Mouse (Mus musculus) left cerebral cortex, postnatal 14 days (tissue): ENCODE data around the gene Nemp1. TPM values are rescaled to one million over a fixed set of nuclear protein-coding genes. Genes with fewer than 3 reads are reported as not detected.
"Not testable (repeated sequence)": the region's sequence is repeated elsewhere in the genome, so short reads cannot be mapped to it uniquely, and the experiment has no call there.

Source experiments
- DNase-seq, 2 experiments: peaks; one replicate each; pipeline ENCODE4 v3.0.0; 2021 to 2022; ENCODE audit warnings: low spot score in 2 of 2, mixed read lengths in 1 of 2
- intact Hi-C: fragments of 180-260 bp; cut with DNase I; formaldehyde crosslinking; loops from one replicate; pipeline ENCODE4 v1.15.1; 2025
- total RNA-seq, 2 experiments: library from RNA; stranded (reverse); gene quantifications; 2 replicates each; pipeline ENCODE4 v1.2.3; 2021

Nemp1 gene
- total RNA-seq, 2 experiments from 2014 or later = 3.9 to 4.6 TPM

DNA sequence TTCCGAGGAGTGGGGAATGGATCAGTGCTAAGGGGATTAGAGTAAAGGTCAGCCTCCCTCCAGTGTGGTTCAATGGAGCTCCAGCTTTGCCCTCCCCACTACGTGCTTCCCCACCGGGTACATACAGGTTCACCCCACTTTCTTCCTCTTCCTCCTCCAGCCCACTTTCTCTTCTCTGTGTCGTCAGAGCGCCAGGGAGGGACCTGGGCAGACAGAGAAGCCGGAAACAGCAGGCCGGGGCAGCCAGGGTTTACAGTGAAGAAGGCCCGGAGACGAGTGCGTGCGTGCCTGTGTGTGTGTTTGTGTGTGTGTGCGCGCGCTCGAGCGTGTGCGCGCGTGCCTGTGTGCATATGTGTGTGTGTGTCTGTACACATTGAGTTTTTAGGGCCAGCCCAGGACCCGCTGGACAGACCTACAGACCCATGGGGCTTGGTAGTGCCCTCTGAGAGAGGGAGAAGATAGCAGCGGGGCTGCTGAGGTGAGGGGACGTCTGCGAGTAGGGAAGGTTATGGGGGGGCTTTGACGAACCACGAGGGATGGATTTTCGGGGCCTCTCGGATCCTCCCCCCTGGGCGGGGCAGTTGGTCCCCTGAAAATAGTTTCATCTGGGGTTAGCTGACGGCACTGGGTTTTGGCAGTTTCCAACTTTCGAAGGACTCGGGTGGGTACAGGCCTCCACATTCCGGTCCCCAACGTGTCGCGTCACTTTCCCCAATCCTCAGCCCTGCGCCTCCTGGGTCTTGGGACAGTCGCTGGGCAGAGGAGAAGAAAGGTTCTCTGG, 23.7 kb upstream of the Nemp1 start, which contains the start of gene Stat6:
Gene Stat6 (plus strand): TSS at position 215 of the 781 bp plus-strand sequence.
- peak in 1 of 2 experiments; percentile 41 for DNase-seq
- intact Hi-C loops = loop anchor here (5.0 kb wide), 1 partner anchor 34 kb away; no protein-coding TSS in a partner anchor

DNA sequence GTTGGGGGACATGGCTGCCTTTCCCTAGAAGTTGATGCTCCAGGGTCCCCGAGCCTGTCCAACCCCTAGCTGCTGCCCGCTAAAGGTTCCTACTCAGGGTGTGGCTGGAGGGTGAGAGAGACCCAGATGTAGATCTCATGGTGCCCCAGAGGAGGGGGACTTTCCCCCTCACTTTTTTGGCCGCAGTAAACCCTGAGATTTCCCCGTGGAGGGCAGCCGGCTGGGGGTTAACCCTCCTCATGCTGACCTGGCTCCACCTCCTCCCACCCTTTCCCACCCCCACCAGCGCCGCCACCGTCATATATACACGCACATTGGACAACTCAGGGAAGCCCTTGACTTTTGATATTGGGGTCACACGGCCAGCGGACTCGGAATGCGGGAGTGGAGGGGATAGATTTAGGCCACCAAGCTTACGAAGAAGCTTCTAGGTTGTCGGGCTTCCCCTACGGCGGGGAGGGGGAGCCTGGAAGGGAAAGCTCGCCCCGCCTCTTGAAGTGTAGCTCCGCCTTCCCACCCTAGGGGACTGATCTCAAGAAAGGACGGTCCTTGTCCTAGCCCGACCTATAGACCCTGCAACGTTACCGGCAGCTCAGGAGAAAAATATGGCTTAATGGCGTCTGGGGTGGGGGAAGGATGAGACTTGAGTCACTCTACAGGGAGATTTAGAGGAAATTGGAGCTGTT, 23.0 kb upstream of the Nemp1 start:
- intact Hi-C loops = loop anchor here (5.0 kb wide), 1 partner anchor 34 kb away; no protein-coding TSS in a partner anchor
- DNase-seq = no peak

DNA sequence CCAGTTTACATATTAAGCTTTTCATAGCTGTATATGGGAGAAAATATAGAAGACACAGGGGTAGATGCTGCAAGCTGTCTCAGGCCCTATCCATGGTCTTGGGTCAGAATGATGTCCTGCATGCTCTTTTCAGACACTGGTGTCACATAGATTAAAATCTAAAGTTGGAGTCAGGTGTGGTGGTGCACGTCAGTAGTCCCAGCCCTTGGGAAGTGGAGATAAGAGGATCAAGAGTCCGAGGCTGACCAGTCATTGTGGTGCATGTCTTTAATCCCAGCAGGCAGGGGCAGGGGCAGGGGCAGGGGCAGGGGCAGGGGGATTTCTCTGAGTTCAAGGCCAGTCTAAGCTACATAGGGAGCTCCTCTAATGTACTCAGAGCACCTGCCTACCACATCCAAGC, 20.9 kb upstream of the Nemp1 start:
- intact Hi-C loops = no loop called here
- no peak for DNase-seq

DNA sequence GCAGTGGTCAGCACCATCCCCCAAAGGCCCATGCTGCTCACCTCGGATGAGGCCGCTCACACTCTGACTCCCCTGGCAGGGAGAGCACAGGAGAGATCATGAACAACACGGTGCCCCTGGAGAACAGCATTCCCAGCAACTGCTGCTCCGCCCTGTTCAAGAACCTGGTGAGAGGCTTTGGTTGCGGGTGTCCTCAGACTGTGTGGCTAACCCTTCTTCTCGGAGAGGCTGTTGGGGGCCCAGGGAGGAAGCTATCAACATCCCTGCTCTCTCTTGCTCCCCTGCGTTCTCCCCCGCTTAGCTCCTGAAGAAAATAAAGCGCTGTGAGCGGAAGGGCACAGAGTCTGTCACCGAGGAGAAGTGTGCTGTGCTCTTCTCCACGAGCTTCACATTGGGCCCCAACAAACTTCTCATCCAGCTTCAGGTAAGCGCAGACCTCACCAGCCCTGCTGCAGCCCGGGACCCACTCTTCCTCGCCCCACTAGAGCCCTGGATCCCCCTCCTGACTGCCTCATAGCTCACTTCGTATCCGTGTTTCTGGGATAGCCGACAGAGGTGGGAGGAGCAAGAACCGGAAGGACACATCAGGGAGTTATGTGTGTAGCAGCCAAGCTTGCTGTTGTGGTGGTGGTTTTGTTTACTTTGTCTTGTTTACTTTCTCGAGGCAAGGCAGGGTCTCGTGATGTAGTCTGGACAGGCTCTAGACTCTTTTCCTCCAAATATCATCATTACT, 13.6 kb upstream of the Nemp1 start:
- no peak for DNase-seq
- intact Hi-C loops = no loop called here

DNA sequence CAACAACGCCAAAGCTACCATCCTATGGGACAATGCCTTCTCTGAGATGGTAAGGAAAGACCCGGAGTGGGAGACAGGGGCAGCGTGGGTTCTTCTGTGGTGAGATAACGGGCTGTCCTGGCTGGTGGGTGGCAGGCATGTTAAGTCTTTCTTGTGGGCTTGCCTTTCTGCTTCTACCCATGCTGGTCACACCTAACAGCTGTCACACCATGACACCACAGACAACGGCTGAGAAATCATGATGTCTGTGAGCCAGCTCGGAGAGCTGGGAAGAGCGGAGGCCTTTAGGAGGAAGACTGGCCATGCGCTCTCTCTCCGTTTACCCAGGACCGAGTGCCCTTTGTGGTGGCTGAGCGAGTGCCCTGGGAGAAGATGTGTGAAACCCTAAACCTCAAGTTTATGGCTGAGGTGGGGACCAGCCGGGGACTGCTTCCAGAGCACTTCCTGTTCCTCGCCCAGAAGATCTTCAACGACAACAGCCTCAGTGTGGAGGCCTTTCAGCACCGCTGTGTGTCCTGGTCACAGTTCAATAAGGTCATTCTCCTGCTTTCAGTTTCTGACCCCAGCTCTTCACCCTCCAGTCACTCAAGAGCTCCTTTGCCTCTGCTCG, 11.6 kb upstream of the Nemp1 start:
- intact Hi-C loops = no loop called here
- no peak for DNase-seq

DNA sequence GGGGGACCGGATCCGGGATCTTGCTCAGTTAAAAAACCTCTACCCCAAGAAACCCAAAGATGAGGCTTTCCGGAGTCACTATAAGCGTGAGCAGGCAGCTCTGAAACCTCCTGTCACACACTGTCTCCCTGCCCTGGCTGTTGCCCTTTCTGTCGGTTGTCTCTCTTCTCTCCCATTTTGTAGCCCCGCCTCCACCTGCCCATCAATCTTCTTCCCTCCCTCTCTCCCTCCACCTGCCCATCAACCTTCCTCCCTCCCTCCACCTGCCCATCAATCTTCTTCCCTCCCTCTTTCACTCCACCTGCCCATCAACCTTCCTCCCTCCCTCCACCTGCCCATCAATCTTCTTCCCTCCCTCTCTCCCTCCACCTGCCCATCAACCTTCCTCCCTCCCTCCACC, 9.1 kb upstream of the Nemp1 start:
- intact Hi-C loops, DNase-seq: not testable (repeated sequence)

DNA sequence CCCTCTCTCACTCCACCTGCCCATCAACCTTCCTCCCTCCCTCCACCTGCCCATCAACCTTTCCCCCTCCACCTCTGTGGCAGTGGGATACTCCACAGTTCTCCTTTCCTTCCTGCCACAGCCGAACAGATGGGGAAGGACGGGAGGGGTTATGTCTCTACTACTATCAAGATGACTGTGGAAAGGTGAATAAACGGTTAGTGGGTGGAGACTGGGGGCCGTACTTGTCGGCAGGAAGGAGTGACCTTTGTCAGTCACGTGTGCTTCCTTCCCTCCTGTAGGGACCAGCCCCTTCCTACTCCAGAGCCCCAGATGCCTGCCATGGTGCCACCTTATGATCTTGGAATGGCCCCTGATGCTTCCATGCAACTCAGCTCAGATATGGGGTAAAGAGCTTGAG, 8.6 kb upstream of the Nemp1 start:
- no peak for DNase-seq
- intact Hi-C loops = no loop called here

DNA sequence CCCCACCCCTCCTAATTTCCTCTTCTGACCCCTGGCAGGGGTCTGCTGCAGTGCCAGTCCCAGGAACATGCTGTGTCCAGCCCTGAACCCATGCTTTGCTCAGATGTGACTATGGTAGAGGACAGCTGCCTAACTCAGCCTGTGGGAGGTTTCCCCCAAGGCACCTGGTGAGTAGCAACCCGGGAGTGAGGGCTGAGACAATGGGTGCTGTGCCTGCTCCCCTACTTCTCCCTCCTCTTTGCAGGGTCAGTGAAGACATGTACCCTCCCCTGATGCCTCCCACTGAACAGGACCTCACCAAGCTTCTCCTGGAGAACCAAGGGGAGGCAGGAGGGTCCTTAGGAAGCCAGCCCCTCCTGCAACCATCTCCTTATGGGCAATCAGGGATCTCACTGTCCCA, 7.2 kb upstream of the Nemp1 start:
- intact Hi-C loops = no loop called here
- no peak for DNase-seq

DNA sequence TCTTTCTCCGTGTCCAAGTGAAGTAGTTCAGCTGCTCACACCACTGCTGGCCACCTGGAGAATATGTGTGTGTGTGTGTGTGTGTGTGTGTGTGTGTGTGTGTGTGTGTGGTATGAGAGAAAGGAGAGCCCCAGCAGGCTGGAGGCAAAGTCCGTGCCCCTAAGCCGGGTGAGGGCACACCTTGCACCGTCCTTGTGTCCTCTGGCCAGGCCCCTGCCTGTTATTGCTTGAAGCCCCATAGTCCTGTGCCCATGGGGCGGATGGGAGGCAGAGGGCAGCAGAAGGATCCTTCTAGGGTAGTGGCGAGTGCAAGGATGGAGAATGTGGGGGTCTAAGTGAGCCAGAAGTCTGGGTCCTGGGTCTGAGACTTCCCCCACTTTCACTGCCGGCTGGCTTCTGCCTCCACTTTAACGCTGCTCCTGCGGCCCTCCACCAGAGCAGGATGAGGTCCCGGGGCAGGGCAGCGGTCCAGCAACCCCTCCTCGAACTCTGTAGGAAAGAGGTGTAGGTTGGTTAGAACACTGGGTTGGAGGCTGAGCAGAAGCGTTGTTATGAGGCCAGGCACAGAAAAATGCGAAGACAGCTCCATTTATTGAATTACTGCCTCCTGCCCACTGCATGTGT, 5.3 kb upstream of the Nemp1 start:
- DNase-seq = no peak
- intact Hi-C loops = no loop called here

DNA sequence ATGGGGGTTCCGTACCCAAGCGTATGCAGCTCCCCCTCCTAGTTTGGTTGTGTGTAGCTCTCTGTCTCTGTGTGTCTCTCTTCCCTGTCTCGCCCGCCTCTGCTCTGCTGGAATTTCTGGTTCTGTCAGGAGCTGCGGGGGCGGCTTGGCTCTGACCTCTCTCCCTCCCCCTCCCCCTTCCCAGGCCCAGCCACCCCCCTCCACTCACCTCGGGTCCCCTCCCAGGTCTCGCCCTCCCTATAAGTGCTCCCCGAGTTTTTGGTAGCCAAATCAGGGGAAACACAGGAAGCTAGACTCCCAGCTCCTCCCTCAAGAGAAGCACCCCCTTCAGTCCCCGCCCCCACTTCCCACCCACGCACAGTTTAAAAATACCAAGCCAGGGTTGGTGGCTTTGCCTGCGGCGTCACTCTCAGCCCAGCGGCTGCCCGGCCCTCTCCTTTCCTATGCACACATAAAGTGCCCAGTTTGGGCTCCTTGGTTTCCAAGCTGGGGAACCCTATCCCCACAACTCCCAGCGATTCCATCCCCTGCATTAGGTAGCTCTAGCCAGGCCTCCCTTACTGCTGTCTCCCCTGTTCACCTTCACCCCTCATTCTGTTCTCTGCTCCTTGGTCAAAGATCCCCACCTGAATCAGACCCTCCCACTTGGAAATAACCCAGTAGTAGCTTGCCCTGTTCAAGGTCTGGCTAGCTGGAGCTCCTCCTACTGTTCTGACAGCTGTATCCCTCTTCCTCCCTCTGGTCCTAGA, 4.6 kb upstream of the Nemp1 start:
- DNase-seq = peak; percentile 67 to 69
- intact Hi-C loops = no loop called here

DNA sequence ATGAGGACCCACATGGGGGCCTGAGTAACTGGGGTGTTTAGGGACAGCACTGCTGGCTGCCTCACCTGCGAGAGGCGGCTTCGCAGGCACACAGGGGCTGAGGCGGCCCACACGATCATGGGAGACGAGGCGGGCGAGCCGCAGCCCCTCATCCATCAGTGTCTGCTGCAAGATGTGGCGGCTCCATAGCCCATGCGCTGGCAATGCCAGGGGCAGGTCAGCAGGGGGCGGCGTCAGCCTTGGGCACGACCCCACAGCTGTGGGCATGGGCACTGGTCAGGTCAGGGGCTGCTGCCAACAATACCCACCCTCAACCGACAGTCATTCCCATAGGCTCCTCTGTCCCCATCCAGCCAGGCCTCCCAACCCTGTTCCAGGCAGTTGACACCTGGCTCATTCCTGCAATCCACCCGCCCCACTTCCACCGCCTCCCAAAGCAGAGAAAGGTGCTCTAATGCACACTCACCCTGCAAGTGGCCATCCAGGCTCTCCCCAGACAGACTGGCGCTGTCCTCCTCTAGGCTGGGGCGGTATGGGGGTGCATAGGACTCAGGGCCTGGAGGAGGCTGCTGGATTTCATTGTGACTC, 3.9 kb upstream of the Nemp1 start:
- intact Hi-C loops = no loop called here

DNA sequence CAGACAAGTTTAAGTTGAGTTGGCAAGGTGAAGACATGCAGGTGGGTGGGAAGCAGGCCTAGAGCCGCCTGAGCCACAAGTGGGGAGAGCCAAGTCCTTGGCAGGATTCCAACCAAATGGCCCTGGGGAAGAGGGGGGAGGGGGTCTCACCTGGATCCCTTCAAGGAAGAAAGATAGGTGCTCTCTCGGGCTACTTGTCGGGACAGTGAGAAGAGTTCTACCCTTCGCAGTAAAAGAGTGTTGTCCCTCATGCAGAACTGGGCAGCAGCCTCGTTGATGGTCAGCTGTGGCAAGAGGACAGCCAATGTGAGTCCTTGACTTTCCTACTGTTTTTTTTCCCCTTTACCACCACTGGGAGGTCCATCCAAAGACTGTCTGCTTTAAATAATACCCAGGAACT, 3.1 kb upstream of the Nemp1 start:
- intact Hi-C loops = no loop called here
- no peak for DNase-seq

More for the DNA sequence above, 3.9 kb upstream of the Nemp1 start:
- DNase-seq = no peak

DNA sequence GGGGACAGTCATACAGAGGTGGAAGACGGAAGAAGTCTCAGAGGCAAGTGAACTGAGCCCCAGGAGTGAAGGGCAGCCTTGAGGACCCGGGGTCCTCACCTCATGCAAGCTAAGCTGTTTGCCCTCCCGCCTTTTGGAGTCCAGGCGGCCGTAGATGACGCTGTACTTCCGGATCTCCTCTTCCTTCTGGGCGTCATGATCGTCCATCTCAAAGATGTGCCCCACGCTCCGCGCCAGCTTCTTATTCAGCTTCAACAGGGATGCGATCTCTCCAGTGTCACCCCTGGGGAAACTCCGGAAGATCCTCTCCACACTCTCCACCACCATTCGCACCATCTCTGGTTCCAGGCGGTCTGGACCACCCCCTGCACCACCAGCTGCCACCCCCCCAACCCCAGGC, 2.5 kb upstream of the Nemp1 start:
- intact Hi-C loops = no loop called here
- DNase-seq = no peak

DNA sequence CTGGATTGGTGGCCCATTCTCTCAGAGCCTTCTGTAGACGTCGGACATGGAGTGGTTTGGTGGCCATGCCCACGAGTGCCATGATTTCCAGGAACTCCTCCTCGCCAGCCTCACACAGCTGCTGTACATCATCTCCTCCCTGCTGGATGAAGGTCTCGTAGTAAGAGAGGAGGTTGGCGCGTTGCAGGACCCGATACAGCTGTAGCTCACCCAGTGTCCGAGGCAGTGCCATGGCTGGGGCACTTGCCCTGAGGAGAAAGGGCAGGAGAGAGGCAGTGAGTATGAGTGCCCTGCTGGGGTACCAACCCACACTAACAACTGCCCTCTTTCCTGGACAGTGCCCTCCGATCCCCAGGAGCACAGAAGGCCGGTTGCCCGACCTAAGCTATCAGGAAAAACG, 1.8 kb upstream of the Nemp1 start:
- intact Hi-C loops = no loop called here
- DNase-seq = no peak

DNA sequence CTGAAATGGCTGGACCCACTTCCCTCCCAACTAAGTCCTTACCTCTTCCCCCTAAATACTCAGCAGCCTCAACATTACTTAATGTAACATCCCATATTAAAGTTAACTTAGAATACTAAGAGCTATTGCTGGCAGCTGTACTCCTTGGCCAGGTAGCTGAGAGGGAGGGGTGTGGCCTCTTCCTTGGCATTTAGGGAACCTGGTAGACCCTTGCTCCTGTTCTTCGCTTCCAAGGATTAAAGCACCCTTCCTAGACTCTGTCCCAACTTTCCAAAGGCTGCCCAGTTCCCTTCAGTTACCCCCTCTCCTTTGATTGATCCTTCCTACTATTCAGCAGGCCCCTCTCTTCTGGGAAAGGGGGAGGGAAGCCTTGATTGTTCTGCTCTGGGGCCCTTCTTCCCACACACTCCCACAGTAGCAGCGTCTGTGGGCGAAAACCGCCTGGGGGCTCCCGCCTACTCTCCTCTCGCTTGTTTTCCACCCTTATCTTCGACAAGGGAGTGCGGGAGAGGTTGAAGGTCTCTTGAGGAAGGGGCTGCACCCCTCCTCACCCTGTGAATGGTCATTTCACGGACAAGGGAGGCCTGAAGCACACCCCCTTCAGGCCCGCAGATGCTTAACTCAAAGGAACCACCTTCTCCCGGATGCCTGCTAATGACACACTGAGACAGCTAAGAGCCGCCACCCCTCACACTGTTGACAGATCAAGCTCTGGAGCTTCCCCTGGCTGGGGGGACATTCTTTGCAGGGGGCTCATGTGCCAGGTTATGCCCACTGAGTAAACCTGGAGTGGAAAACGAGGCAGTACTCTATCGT, 1.1 kb upstream of the Nemp1 start:
- no peak for DNase-seq
- intact Hi-C loops = no loop called here

DNA sequence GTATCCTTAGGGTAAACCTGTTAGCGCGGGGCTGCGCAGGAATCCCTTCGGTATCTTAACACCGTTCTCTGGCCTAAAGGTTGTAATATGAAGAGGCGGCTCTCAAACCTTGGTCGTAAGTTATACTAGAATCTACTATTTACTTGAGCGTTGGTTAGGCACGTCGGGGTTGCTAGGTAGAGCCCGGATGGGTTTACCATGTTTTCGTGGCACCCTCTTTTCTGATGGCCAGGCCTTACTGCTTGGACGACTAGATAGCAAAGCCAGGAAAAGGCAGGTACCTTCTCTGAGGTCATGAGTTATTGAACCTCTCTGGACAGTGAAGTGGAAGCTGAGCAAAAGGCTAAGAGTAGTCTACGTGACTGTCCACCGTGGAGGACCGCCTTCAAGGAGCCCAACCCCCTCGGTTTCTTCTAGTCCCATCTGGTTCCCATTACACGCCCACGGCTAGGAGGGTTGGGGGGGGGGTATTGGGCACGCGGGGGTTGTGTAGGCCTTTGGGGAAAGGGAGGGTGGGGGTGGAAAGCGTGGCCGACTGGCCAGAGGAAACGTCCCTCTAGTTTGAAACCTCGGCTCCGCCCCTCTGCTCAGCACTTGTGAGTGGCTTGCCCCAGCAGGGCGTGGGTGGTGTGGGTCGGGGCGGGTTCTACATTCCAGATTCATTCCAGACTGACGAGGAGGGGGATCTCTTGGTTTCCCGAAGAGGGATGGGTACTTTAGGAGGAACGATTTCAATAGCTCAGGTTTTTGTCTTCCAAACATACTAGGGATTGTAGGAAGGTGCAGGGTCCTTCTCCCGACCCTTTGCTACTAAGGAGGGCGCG, 780 bp downstream of the Nemp1 start:
- DNase-seq = peak; percentile 74 to 84
- intact Hi-C loops = no loop called here
